Mouse (Mus musculus) limb, embryonic 11.5 days (tissue): ENCODE measurements around the gene Cd3eap. TPM values are rescaled to one million over a fixed set of nuclear protein-coding genes. Genes with fewer than 3 reads are reported as not detected.

ENCODE experiments used
- ATAC-seq: fragments of 200-750 bp; cut with Nextera tagmentation; 2 replicates; pipeline ENCODE4 v1.8.0; 2017; ENCODE audit warnings: low read depth; ENCODE audit not compliant: insufficient number of reproducible peaks, low FRiP score, low TSS enrichment
- DNase-seq: peaks from one replicate; pipeline ENCODE4 v3.0.0-alpha.2; 2015; ENCODE audit warnings: low spot score
- H3K27ac ChIP-seq: fragments of 300-500 bp; sonication (generic); replicated peaks from 2 replicates; pipeline ENCODE4 v1.5.1; 2014; ENCODE audit warnings: low read depth, mild to moderate bottlenecking, low read length
- H3K27me3 ChIP-seq: fragments of 300-500 bp; sonication (generic); 2 replicates; pipeline ENCODE4 v1.6.1; 2014; ENCODE audit warnings: mild to moderate bottlenecking, low read length, mixed read lengths; ENCODE audit not compliant: control insufficient read depth, insufficient read depth
- H3K36me3 ChIP-seq: fragments of 300-500 bp; sonication (generic); 2 replicates; pipeline ENCODE4 v1.6.1; 2014; ENCODE audit warnings: mild to moderate bottlenecking, low read length, moderate library complexity, mixed read lengths; ENCODE audit not compliant: control insufficient read depth, insufficient read depth
- H3K4me1 ChIP-seq: fragments of 300-500 bp; sonication (generic); 2 replicates; pipeline ENCODE4 v1.6.1; 2014; ENCODE audit warnings: low read length, mixed read lengths; ENCODE audit not compliant: control insufficient read depth, insufficient read depth
- H3K4me2 ChIP-seq: fragments of 300-500 bp; sonication (generic); 2 replicates; pipeline ENCODE4 v1.6.1; 2014; ENCODE audit warnings: low read depth, mild to moderate bottlenecking, moderate library complexity; ENCODE audit not compliant: severe bottlenecking
- H3K4me3 ChIP-seq: fragments of 300-500 bp; sonication (generic); 2 replicates; pipeline ENCODE4 v1.5.1; 2014; ENCODE audit warnings: low read depth, low read length
- H3K9ac ChIP-seq: fragments of 300-500 bp; sonication (generic); 2 replicates; pipeline ENCODE4 v1.6.1; 2014; ENCODE audit warnings: mild to moderate bottlenecking, low read length
- H3K9me3 ChIP-seq: fragments of 300-500 bp; sonication (generic); 2 replicates; pipeline ENCODE4 v1.6.1; 2016; ENCODE audit warnings: low read length; ENCODE audit not compliant: control insufficient read depth
- WGBS: fragments of 180-500 bp; shearing (Covaris S2); extraction: QIAGEN DNeasy Blood & Tissue Kit; methylation state at CpG from one replicate; pipeline ENCODE4 v1.1.7; 2014; 5-methylcytosine and 5-hydroxymethylcytosine counted together
- polyA plus RNA-seq: library from polyadenylated mRNA; unstranded; fragments of >200 nt; fragmentation: Nextera tagmentation; extraction: Ambion mirVana; gene quantifications from 2 replicates; pipeline ENCODE4 v1.2.1, GENCODE M21; 2014

Cd3eap gene
- polyA plus RNA-seq, 1 experiment from 2014 or later, result 21.1 TPM

GRCm38 (mm10) chr7:19373367-19373766 is 14.1 kb upstream of the Cd3eap start:
- ATAC-seq (no peak), DNase-seq (no peak)
- H3K9ac ChIP-seq, result no peak overlapping the region
- H3K4me1 ChIP-seq, result peaks cover 4% of the 10 kb centered on the region; the same call in 1 of the 2 replicates
- H3K27me3 ChIP-seq, result 0 out of 2 replicates have a peak, but pooled peaks cover 4% of the 10 kb centered on the region
- no peaks in the 10 kb centered on the region for H3K36me3 ChIP-seq
- no peaks in the 10 kb centered on the region for H3K9me3 ChIP-seq
- WGBS, result 86% methylated on average over 2 of the region's 2 CpGs
- no peak overlapping the region for H3K4me3 ChIP-seq
- no peak overlapping the region for H3K27ac ChIP-seq
- H3K4me2 ChIP-seq, result no peak overlapping the region

- peak; percentile 81 for DNase-seq
- Histone ChIP-seq H3K9me3 (no peaks in the 10 kb centered on the region), H3K4me1 (peaks cover 4% of the 10 kb centered on the region; the same call in 1 of the 2 replicates), H3K36me3 (no peaks in the 10 kb centered on the region), H3K27me3 (0 out of 2 replicates have a peak, but pooled peaks cover 4% of the 10 kb centered on the region), H3K4me3 (peak overlapping the region; percentile 29), H3K27ac (no peak overlapping the region), H3K9ac (peak overlapping the region; percentile 48), H3K4me2 (peak overlapping the region; percentile 58)
- 0 out of 2 replicates have a peak, but pooled peaks have one; percentile 40 for ATAC-seq
- WGBS, result 15% methylated on average over 46 of the region's 46 CpGs
Observed at GRCm38 (mm10) chr7:19369823-19370425, 10.6 kb upstream of the Cd3eap start.

GRCm38 (mm10) chr7:19368380-19368779 is 9.1 kb upstream of the Cd3eap start:
- WGBS, result 19% methylated on average over 16 of the region's 16 CpGs
- H3K27me3 ChIP-seq, result 0 out of 2 replicates have a peak, but pooled peaks cover 4% of the 10 kb centered on the region
- H3K9ac ChIP-seq, result no peak overlapping the region
- no peak overlapping the region for H3K4me3 ChIP-seq
- peak; percentile 70 for DNase-seq
- H3K27ac ChIP-seq, result no peak overlapping the region
- no peaks in the 10 kb centered on the region for H3K9me3 ChIP-seq
- no peaks in the 10 kb centered on the region for H3K36me3 ChIP-seq
- H3K4me2 ChIP-seq, result no peak overlapping the region
- peaks cover 4% of the 10 kb centered on the region; the same call in 1 of the 2 replicates for H3K4me1 ChIP-seq
- ATAC-seq, result no peak

GRCm38 (mm10) chr7:19365376-19365775 is 6.1 kb upstream of the Cd3eap start:
- ATAC-seq, result no peak
- H3K27me3 ChIP-seq, result 0 out of 2 replicates have a peak, but pooled peaks cover 6% of the 10 kb centered on the region
- no peak overlapping the region for H3K4me3 ChIP-seq
- no peak overlapping the region for H3K27ac ChIP-seq
- DNase-seq, result no peak
- H3K9ac ChIP-seq, result no peak overlapping the region
- no peaks in the 10 kb centered on the region for H3K9me3 ChIP-seq
- no peaks in the 10 kb centered on the region for H3K36me3 ChIP-seq
- peaks cover 14% of the 10 kb centered on the region for H3K4me1 ChIP-seq
- WGBS, result 75% methylated on average over 4 of the region's 4 CpGs
- no peak overlapping the region for H3K4me2 ChIP-seq

- H3K27me3 ChIP-seq, result 0 out of 2 replicates have a peak, but pooled peaks cover 2% of the 10 kb centered on the region
- H3K4me2 ChIP-seq, result no peak overlapping the region
- H3K36me3 ChIP-seq, result no peaks in the 10 kb centered on the region
- H3K4me1 ChIP-seq, result peaks cover 10% of the 10 kb centered on the region
- H3K27ac ChIP-seq, result no peak overlapping the region
- 1% methylated on average over 18 of the region's 18 CpGs for WGBS
- no peak overlapping the region for H3K4me3 ChIP-seq
- no peak for ATAC-seq
- H3K9me3 ChIP-seq, result no peaks in the 10 kb centered on the region
- DNase-seq, result peak; percentile 80
- H3K9ac ChIP-seq, result no peak overlapping the region
Observed at GRCm38 (mm10) chr7:19363881-19364280, 4.6 kb upstream of the Cd3eap start.

- H3K4me2 ChIP-seq, result no peak overlapping the region
- H3K27me3 ChIP-seq, result 0 out of 2 replicates have a peak, but pooled peaks cover 2% of the 10 kb centered on the region
- ATAC-seq (no peak), DNase-seq (no peak)
- H3K9me3 ChIP-seq, result no peaks in the 10 kb centered on the region
- H3K9ac ChIP-seq, result no peak overlapping the region
- H3K36me3 ChIP-seq, result peaks cover 3% of the 10 kb centered on the region; the same call in 1 of the 2 replicates
- 68% methylated on average over 4 of the region's 4 CpGs for WGBS
- no peak overlapping the region; the same call in 1 of the 2 replicates for H3K4me3 ChIP-seq
- H3K4me1 ChIP-seq, result peaks cover 13% of the 10 kb centered on the region
- H3K27ac ChIP-seq, result no peak overlapping the region
Observed at GRCm38 (mm10) chr7:19362276-19362675, 3.0 kb upstream of the Cd3eap start.

GRCm38 (mm10) chr7:19361720-19362119 is 2.4 kb upstream of the Cd3eap start:
- DNase-seq (peak; percentile 82), ATAC-seq (no peak)
- H3K9ac ChIP-seq, result peak overlapping the region; percentile 40; the same call in 1 of the 2 replicates
- H3K4me1 ChIP-seq, result peaks cover 13% of the 10 kb centered on the region
- no peaks in the 10 kb centered on the region for H3K9me3 ChIP-seq
- H3K27ac ChIP-seq, result no peak overlapping the region
- peak overlapping the region; percentile 91 for H3K4me2 ChIP-seq
- peaks cover 5% of the 10 kb centered on the region; the same call in 1 of the 2 replicates for H3K36me3 ChIP-seq
- 12% methylated on average over 16 of the region's 16 CpGs for WGBS
- peak overlapping the region; percentile 68 for H3K4me3 ChIP-seq
- H3K27me3 ChIP-seq, result 0 out of 2 replicates have a peak, but pooled peaks cover 2% of the 10 kb centered on the region

GRCm38 (mm10) chr7:19360944-19361343 is 1.7 kb upstream of the Cd3eap start:
- peak overlapping the region; percentile 91 for H3K4me2 ChIP-seq
- no peaks in the 10 kb centered on the region for H3K9me3 ChIP-seq
- peaks cover 13% of the 10 kb centered on the region for H3K4me1 ChIP-seq
- peaks cover 5% of the 10 kb centered on the region; the same call in 1 of the 2 replicates for H3K36me3 ChIP-seq
- no peak overlapping the region for H3K27ac ChIP-seq
- H3K9ac ChIP-seq, result peak overlapping the region; percentile 40
- H3K27me3 ChIP-seq, result 0 out of 2 replicates have a peak, but pooled peaks cover 2% of the 10 kb centered on the region
- 0% methylated on average over 27 of the region's 27 CpGs for WGBS
- DNase-seq, result peak; percentile 92
- peak overlapping the region; percentile 68 for H3K4me3 ChIP-seq
- ATAC-seq, result peak; percentile 71; the same call in 1 of the 2 replicates
